Mouse (Mus musculus): Measurements from ENCODE around the gene Bend3. TPM values are rescaled to one million over a fixed set of nuclear protein-coding genes. Genes with fewer than 3 reads are reported as not detected.

The Bend3 gene
- 14.6 and 16.0 TPM in 2 replicates for polyA plus RNA-seq (2012; rRNA removed)

GRCm38 (mm10) chr10:43478751-43479435, at the start of gene Bend3:
Bend3 (plus strand) TSS chr10:43478831.

GRCm38 (mm10) chr10:43523931-43524330, 45.3 kb downstream of the Bend3 start, which contains the start of gene Gm9803:
Gm9803 (plus strand) TSS chr10:43524084.

GRCm38 (mm10) chr10:43540442-43541152, 62.0 kb downstream of the Bend3 start, which contains the start of gene 1700021F05Rik:
1700021F05Rik (minus strand) TSS chr10:43540994.

Other genes with a start within 250 kb of the Bend3 start
- 1.3 and 5.4 TPM in 2 replicates for gene Gm9803, start 45.3 kb downstream of the Bend3 start, polyA plus RNA-seq (2012; rRNA removed)
- gene 1700021F05Rik, start 62.2 kb downstream of the Bend3 start, polyA plus RNA-seq (2012; rRNA removed): 25.4 and 45.3 TPM in 2 replicates
- gene Cd24a, start 99.5 kb downstream of the Bend3 start, polyA plus RNA-seq (2012; rRNA removed): 517 and 739 TPM in 2 replicates